Comparison of ENCODE assay signal across 21 mouse cellular contexts in the genomic region with DNA sequence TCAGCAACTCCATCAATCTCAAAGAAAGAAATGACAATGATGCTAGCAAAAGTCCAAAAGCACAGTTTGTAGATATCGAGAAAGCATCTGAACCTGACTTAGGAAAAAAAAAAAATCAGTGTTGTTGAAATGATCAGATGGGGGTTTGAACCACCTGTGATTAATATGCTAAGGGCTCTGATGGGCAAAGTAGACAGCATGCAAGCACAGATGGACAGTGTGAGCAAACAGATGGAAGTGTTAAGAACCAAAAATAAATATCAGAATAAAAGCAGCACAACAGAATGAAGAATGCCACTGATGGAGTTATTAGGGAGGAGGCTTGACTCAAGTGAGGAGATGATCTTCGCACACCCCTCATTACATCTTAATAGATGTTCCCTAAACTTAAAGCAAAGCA.
A peak's percentile ranks its signal among the peaks of the same experiment; 100 is the strongest.
DNase-seq lines count a peak whose midpoint lies in the region; ATAC-seq and TF ChIP-seq lines count a peak whose summit lies in the region.
"Had no signal": no experiment of that assay in that cellular context is flagged by ENCODE, and none has a peak within 500 bp of the region (broad histone marks: within the 10 kb centered on the region; RNA-seq: fewer than 3 reads in every experiment).

No protein-coding gene starts in this region.

- no peak for TF ChIP-seq CTCF in layer of hippocampus, adult 2 months (conservative IDR thresholded peaks at IDR 0.05)

- H3K4me3 ChIP-seq in forebrain, embryonic 14.5 days (ENCODE audit: low read depth, low read length), result no peak overlapping the region
- no peak overlapping the region for H3K4me3 ChIP-seq in forebrain, embryonic 12.5 days (replicated peaks)
- H3K4me3 ChIP-seq in layer of hippocampus, adult 2 months, result no peak overlapping the region
- no peak overlapping the region for H3K4me3 ChIP-seq in hindbrain, embryonic 16.5 days (ENCODE audit: low read length)
- H3K4me3 ChIP-seq: embryonic facial prominence, embryonic 15.5 days; erythroblast, embryonic 14.5 days; forebrain, embryonic 10.5 days; heart, embryonic 12.5 days; hindbrain, embryonic 10.5 days had no signal

- no peaks in the 10 kb centered on the region for H3K27me3 ChIP-seq in forebrain, embryonic 14.5 days (replicated peaks; ENCODE audit: control insufficient read depth, insufficient read depth, low read length)
- H3K27me3 ChIP-seq in forebrain, embryonic 12.5 days, result no peaks in the 10 kb centered on the region
- H3K27me3 ChIP-seq in hindbrain, embryonic 16.5 days (replicated peaks; ENCODE audit: control insufficient read depth, insufficient read depth, low read length), result no peaks in the 10 kb centered on the region
- H3K27me3 ChIP-seq: embryonic facial prominence, embryonic 15.5 days; heart, embryonic 12.5 days had no signal

- H3K4me1 ChIP-seq in forebrain, embryonic 14.5 days (ENCODE audit: control insufficient read depth, insufficient read depth, low read length), result no peaks in the 10 kb centered on the region
- no peaks in the 10 kb centered on the region for H3K4me1 ChIP-seq in forebrain, embryonic 12.5 days
- no peaks in the 10 kb centered on the region for H3K4me1 ChIP-seq in hindbrain, embryonic 16.5 days (ENCODE audit: control insufficient read depth, insufficient read depth, low read depth, low read length)
- H3K4me1 ChIP-seq: embryonic facial prominence, embryonic 15.5 days; forebrain, embryonic 10.5 days; heart, embryonic 12.5 days; hindbrain, embryonic 10.5 days had no signal

- ATAC-seq in forebrain, embryonic 14.5 days, result no peak
- ATAC-seq in forebrain, embryonic 12.5 days (ENCODE audit: low FRiP score), result no peak
- no peak for ATAC-seq in hindbrain, embryonic 16.5 days
- ATAC-seq: CD4-positive, CD25-positive, alpha-beta regulatory T cell, adult 4 months; intestine, embryonic 16.5 days had no signal

- WGBS in forebrain, embryonic 14.5 days, result 90% methylated on average over 2 of the region's 2 CpGs
- 85% methylated on average over 2 of the region's 2 CpGs for WGBS in forebrain, embryonic 12.5 days
- WGBS in hindbrain, embryonic 16.5 days, result 88% methylated on average over 2 of the region's 2 CpGs

- no peaks in the 10 kb centered on the region for H3K36me3 ChIP-seq in forebrain, embryonic 14.5 days (ENCODE audit: control insufficient read depth, insufficient read depth, low read length)
- no peaks in the 10 kb centered on the region for H3K36me3 ChIP-seq in forebrain, embryonic 12.5 days (replicated peaks)
- H3K36me3 ChIP-seq in hindbrain, embryonic 16.5 days (ENCODE audit: control insufficient read depth, insufficient read depth, low read length), result no peaks in the 10 kb centered on the region
- H3K36me3 ChIP-seq: embryonic facial prominence, embryonic 15.5 days; forebrain, embryonic 10.5 days; G1E; heart, embryonic 12.5 days; hindbrain, embryonic 10.5 days had no signal

- H3K9me3 ChIP-seq in forebrain, embryonic 14.5 days (replicated peaks; ENCODE audit: control insufficient read depth, low read length), result no peaks in the 10 kb centered on the region
- no peaks in the 10 kb centered on the region for H3K9me3 ChIP-seq in forebrain, embryonic 12.5 days
- H3K9me3 ChIP-seq in hindbrain, embryonic 16.5 days (ENCODE audit: control insufficient read depth, low read length), result no peaks in the 10 kb centered on the region
- H3K9me3 ChIP-seq: embryonic facial prominence, embryonic 15.5 days; forebrain, embryonic 10.5 days; heart, embryonic 12.5 days; hindbrain, embryonic 10.5 days had no signal

- no peak overlapping the region for H3K27ac ChIP-seq in forebrain, embryonic 14.5 days (ENCODE audit: low read depth, low read length)
- no peak overlapping the region for H3K27ac ChIP-seq in forebrain, embryonic 12.5 days
- H3K27ac ChIP-seq in layer of hippocampus, adult 2 months, result no peak overlapping the region
- H3K27ac ChIP-seq in hindbrain, embryonic 16.5 days (ENCODE audit: low read depth, low read length), result no peak overlapping the region
- H3K27ac ChIP-seq: embryonic facial prominence, embryonic 15.5 days; forebrain, embryonic 10.5 days; hindbrain, embryonic 10.5 days; hindbrain, embryonic 14.5 days had no signal

- peak; percentile 4 for DNase-seq in cerebellum, adult 9-10 months
- DNase-seq in cerebellum, adult 11 months, result no peak
- DNase-seq in forebrain, embryonic 14.5 days (ENCODE audit: low spot score), result peak; percentile 25
- peak; percentile 22 to 38 for DNase-seq in layer of hippocampus, adult 2 months (ENCODE audit: low spot score in 2 of 2)
- DNase-seq in thymus, postnatal 25 days, result no peak
- DNase-seq: adrenal gland, postnatal 10 days; B cell, adult 2 months; cerebellum, adult 9-11 months; embryo, embryonic 11 days; gastrocnemius, postnatal 25 days had no signal

- H3K4me2 ChIP-seq in forebrain, embryonic 14.5 days (ENCODE audit: low read length), result no peak overlapping the region
- H3K4me2 ChIP-seq in forebrain, embryonic 12.5 days, result no peak overlapping the region
- no peak overlapping the region for H3K4me2 ChIP-seq in hindbrain, embryonic 16.5 days (ENCODE audit: low read length)
- H3K4me2 ChIP-seq: embryonic facial prominence, embryonic 15.5 days; heart, embryonic 12.5 days; hindbrain, embryonic 14.5 days had no signal

- no peak overlapping the region for H3K9ac ChIP-seq in forebrain, embryonic 14.5 days (ENCODE audit: low read length)
- H3K9ac ChIP-seq in forebrain, embryonic 12.5 days, result no peak overlapping the region
- no peak overlapping the region for H3K9ac ChIP-seq in hindbrain, embryonic 16.5 days (ENCODE audit: low read depth, low read length)
- H3K9ac ChIP-seq: embryonic facial prominence, embryonic 15.5 days; heart, embryonic 12.5 days; hindbrain, embryonic 14.5 days had no signal

Comparison
In these comparisons a context has a peak if more than half of its experiments do, and no peak if none do; other contexts are left out.
1. DNase-seq: peak in cerebellum, adult 9-10 months (single experiment), forebrain, embryonic 14.5 days (single experiment) and layer of hippocampus, adult 2 months (2 of 2); none in cerebellum, adult 11 months (single experiment) and thymus, postnatal 25 days (single experiment).